Mouse (Mus musculus): ENCODE data around the gene Col23a1. TPM values are rescaled to one million over a fixed set of nuclear protein-coding genes. Genes with fewer than 3 reads are reported as not detected.

Gene Col23a1
- polyA plus RNA-seq, 1 experiment, result 10.3 TPM

DNA sequence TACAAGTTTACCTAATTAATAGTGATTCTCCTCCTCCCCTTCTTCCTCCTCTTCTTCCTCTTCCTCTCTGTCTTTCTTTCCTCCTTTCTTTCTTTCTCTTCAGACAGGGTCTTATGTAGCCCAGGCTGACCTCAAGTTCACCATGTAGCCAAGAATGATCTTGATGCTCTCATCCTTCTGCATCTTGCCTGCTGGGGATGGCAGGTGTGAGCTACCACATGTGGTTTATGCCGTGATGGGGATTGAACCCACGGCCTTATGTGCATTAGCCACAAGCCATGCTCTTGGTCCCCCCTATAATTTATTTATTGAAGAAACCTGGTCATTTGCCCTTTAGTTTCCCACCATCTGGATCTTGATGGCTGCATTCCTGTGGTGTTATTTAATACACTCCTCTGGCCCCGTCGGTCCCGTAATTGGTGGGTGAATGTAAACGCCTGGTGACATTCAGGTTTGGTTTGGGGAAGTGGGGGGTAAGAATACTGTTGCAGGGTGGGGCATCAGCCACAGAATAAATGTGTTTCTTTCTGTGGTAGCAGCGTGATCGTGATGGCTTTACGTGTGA, 104.7 kb downstream of the Col23a1 start:
- TF ChIP-seq USF1 (IDR thresholded peaks at IDR 0.05; ENCODE audit: low read depth) (no peak), POLR2A (IDR thresholded peaks at IDR 0.05; ENCODE audit: insufficient read length, low read depth) (no peak), MYOG (IDR thresholded peaks at IDR 0.05; ENCODE audit: control insufficient read depth in 1 of 3, insufficient read depth in 1 of 3, insufficient read length in 2 of 3, low read depth in 2 of 3) (peak in 1 of 3 experiments; percentile 31), CEBPB (IDR thresholded peaks at IDR 0.05; ENCODE audit: insufficient read depth, poor library complexity, severe bottlenecking) (no peak), MYOD1 (IDR thresholded peaks at IDR 0.05; ENCODE audit: control insufficient read depth in 1 of 3, insufficient read length in 2 of 3, low read depth in 2 of 3) (peak in 2 of 3 experiments; percentile 57 to 66), TCF12 (IDR thresholded peaks at IDR 0.05; ENCODE audit: insufficient read depth, poor library complexity, severe bottlenecking) (no peak), SRF (IDR thresholded peaks at IDR 0.05; ENCODE audit: control insufficient read depth, insufficient read length, low read depth) (no peak), MAX (IDR thresholded peaks at IDR 0.05; ENCODE audit: low read depth) (no peak)
- Histone ChIP-seq H3K79me2 (ENCODE audit: control insufficient read depth, insufficient read depth) (no peaks in the 10 kb centered on the region), H3K4me3 (no peak overlapping the region), H3K36me3 (ENCODE audit: control insufficient read depth, insufficient read depth) (no peaks in the 10 kb centered on the region), H3K27me3 (ENCODE audit: control insufficient read depth, insufficient read depth, insufficient read length) (no peaks in the 10 kb centered on the region), H3K4me2 (ENCODE audit: low read depth) (peak overlapping the region; percentile 43), H3ac (ENCODE audit: control insufficient read depth, insufficient read length) (no peak overlapping the region)

DNA sequence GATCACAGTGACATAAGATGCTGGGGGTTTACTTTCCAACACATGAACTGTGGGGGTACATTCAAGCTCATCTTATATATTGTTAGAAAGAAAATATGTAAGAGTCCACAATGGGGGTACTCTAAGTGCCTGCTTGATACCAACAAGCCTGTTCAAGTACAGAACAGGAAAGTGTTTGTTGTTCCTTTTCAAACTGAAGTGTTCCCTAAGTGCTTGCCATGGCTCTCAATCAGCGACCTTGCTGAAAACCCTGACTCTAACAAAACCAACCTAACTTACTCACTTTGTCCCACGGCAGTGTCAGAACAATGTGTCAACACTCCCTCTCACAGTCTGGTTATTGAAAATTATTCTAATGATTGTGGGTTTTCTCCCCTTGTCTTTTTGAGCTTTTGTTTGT, 106.7 kb downstream of the Col23a1 start:
- Histone ChIP-seq H3K79me2 (ENCODE audit: control insufficient read depth, insufficient read depth) (no peaks in the 10 kb centered on the region), H3K27me3 (ENCODE audit: control insufficient read depth, insufficient read depth, insufficient read length) (no peaks in the 10 kb centered on the region), H3K36me3 (ENCODE audit: control insufficient read depth, insufficient read depth) (no peaks in the 10 kb centered on the region), H3K4me2 (ENCODE audit: low read depth) (no peak overlapping the region), H3ac (ENCODE audit: control insufficient read depth, insufficient read length) (no peak overlapping the region), H3K4me3 (no peak overlapping the region)
- TF ChIP-seq MYOG (IDR thresholded peaks at IDR 0.05; ENCODE audit: control insufficient read depth in 1 of 3, insufficient read depth in 1 of 3, insufficient read length in 2 of 3, low read depth in 2 of 3) (no peak), POLR2A (IDR thresholded peaks at IDR 0.05; ENCODE audit: insufficient read length, low read depth) (no peak), E2F4 (IDR thresholded peaks at IDR 0.05; ENCODE audit: insufficient read depth) (no peak), USF1 (IDR thresholded peaks at IDR 0.05; ENCODE audit: low read depth) (no peak), MYOD1 (IDR thresholded peaks at IDR 0.05; ENCODE audit: control insufficient read depth in 1 of 3, insufficient read length in 2 of 3, low read depth in 2 of 3) (no peak), REST (IDR thresholded peaks at IDR 0.05; ENCODE audit: insufficient read depth, insufficient read length) (no peak), CEBPB (IDR thresholded peaks at IDR 0.05; ENCODE audit: insufficient read depth, poor library complexity, severe bottlenecking) (no peak), POLR2AphosphoS2 (IDR thresholded peaks at IDR 0.05; ENCODE audit: insufficient read length, low read depth) (no peak)

DNA sequence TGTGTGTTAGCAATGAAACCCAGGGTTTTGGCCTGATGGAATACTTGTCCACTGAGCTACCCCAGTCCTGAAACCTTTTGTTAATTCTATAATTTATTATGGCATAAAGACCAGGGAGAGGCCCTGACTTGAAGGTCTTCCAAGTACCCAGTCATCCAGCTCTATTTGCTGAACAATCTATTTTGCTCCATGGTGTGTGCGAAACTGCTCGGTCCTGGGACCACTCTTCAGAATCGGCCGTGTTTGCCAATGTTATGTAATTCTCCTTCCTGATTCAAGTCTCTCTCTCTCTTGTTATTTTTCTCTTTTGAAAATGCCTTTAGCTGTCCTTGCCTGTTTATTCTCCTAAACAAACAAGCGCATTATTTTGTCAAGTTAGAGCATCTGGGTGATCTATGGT, 108.4 kb downstream of the Col23a1 start:
- H3ac ChIP-seq (ENCODE audit: control insufficient read depth, insufficient read length), result no peak overlapping the region
- H3K36me3 ChIP-seq (ENCODE audit: control insufficient read depth, insufficient read depth), result no peaks in the 10 kb centered on the region
- TF ChIP-seq MYOD1 (IDR thresholded peaks at IDR 0.05; ENCODE audit: control insufficient read depth in 1 of 3, insufficient read length in 2 of 3, low read depth in 2 of 3) (no peak), MAX (IDR thresholded peaks at IDR 0.05; ENCODE audit: low read depth) (no peak), CEBPB (IDR thresholded peaks at IDR 0.05; ENCODE audit: insufficient read depth, poor library complexity, severe bottlenecking) (no peak), MYOG (IDR thresholded peaks at IDR 0.05; ENCODE audit: control insufficient read depth in 1 of 3, insufficient read depth in 1 of 3, insufficient read length in 2 of 3, low read depth in 2 of 3) (no peak), POLR2A (IDR thresholded peaks at IDR 0.05; ENCODE audit: insufficient read length, low read depth) (no peak), TCF12 (IDR thresholded peaks at IDR 0.05; ENCODE audit: insufficient read depth, poor library complexity, severe bottlenecking) (no peak), SRF (IDR thresholded peaks at IDR 0.05; ENCODE audit: control insufficient read depth, insufficient read length, low read depth) (no peak), TCF3 (IDR thresholded peaks at IDR 0.05; ENCODE audit: insufficient read length, low read depth) (no peak), POLR2AphosphoS2 (IDR thresholded peaks at IDR 0.05; ENCODE audit: insufficient read length, low read depth) (no peak)
- H3K4me3 ChIP-seq, result no peak overlapping the region
- H3K79me2 ChIP-seq (ENCODE audit: control insufficient read depth, insufficient read depth), result no peaks in the 10 kb centered on the region
- no peaks in the 10 kb centered on the region for H3K27me3 ChIP-seq (ENCODE audit: control insufficient read depth, insufficient read depth, insufficient read length)
- no peak overlapping the region for H3K4me2 ChIP-seq (ENCODE audit: low read depth)

DNA sequence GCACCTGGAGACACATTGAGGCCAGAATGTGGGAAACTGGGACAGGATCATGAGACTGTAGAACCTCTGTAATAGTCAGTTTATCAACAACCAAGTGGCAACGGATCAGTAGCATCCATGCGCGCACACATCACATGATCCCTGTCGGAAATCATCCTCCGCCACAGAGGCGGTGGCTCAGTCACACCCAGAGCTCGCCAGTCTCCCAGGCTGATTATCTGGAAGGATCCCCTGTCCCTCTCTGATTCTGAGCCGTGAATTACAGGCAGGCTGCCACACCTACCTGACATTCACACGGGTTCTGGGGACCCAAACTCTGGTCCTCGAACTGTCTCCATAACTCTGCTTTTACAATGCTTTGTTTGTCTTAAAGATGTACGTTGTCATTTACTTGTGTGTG, 110.6 kb downstream of the Col23a1 start:
- Histone ChIP-seq H3K27me3 (ENCODE audit: control insufficient read depth, insufficient read depth, insufficient read length) (no peaks in the 10 kb centered on the region), H3K4me3 (no peak overlapping the region), H3K79me2 (ENCODE audit: control insufficient read depth, insufficient read depth) (no peaks in the 10 kb centered on the region), H3K36me3 (ENCODE audit: control insufficient read depth, insufficient read depth) (no peaks in the 10 kb centered on the region), H3ac (ENCODE audit: control insufficient read depth, insufficient read length) (no peak overlapping the region), H3K4me2 (ENCODE audit: low read depth) (no peak overlapping the region)
- no peak for TF ChIP-seq CEBPB (IDR thresholded peaks at IDR 0.05; ENCODE audit: insufficient read depth, poor library complexity, severe bottlenecking)

DNA sequence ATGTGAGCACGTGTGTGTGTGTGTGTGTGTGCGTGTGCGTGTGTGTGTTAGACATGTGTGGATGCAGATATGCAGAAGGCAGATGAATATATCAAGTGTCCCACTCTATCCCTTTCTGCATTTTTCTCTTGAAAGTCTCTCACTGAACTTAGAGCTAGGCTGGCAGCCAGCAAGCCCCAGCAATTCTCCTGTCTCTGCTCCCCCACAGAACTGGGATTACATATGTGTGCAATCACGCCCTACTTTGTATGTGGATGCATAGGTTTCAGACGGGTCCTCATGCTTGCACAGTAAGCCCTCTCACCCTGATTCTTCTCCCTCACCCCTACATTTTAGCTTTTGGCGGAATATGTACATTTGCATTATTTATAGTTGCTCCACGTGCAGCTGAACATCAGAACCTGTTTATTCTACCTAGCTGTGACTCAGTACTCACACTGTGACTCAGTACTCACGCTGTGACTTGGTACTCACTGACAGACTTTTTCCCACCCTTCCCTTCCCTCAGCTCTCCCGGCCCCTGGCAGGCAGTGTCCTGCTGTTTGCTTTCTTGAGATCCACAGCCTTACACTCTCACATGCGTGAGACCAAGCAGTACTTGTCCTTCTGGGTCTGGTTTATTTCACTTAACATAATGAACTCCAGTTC, 111.9 kb downstream of the Col23a1 start:
- Histone ChIP-seq H3K36me3 (ENCODE audit: control insufficient read depth, insufficient read depth) (no peaks in the 10 kb centered on the region), H3K79me2 (ENCODE audit: control insufficient read depth, insufficient read depth) (no peaks in the 10 kb centered on the region), H3K27me3 (ENCODE audit: control insufficient read depth, insufficient read depth, insufficient read length) (no peaks in the 10 kb centered on the region), H3ac (ENCODE audit: control insufficient read depth, insufficient read length) (no peak overlapping the region), H3K4me2 (ENCODE audit: low read depth) (no peak overlapping the region), H3K4me3 (no peak overlapping the region)
- TF ChIP-seq E2F4 (IDR thresholded peaks at IDR 0.05; ENCODE audit: insufficient read depth), result no peak

Measured in myocyte (in vitro differentiated cells).